Mouse (Mus musculus) right cerebral cortex, postnatal 4 days (tissue): ENCODE measurements around the gene Tmem156.
"Not testable (repeated sequence)": the region's sequence is repeated elsewhere in the genome, so short reads cannot be mapped to it uniquely, and the experiment has no call there.

Experiments used
- DNase-seq: peaks from one replicate; pipeline ENCODE4 v3.0.0-alpha.2; 2022

Tmem156 gene

GRCm38 (mm10) chr5:65091921-65092320, at the start of gene Tmem156:
Gene Tmem156 (minus strand): TSS chr5:65092132.
- DNase-seq: no peak

DNA sequence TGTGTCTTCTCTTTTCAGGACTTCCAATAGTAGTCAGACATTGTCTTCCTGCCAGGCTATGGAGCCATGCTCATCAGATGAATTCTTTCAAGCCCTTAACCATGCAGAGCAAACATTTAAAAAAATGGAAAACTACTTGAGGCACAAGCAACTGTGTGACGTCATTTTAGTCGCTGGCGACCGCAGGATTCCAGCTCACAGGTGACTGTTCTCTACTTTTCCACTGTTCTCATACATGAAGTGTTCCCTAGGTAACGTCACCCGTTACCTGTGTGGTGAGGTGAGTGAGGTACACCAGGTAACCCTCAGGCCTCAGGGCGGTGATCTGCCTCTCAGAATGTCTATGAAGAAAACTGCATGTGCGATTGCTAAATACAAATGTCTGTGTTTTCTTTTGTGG, 49.3 kb upstream of the Tmem156 start:
- DNase-seq: no peak

DNA sequence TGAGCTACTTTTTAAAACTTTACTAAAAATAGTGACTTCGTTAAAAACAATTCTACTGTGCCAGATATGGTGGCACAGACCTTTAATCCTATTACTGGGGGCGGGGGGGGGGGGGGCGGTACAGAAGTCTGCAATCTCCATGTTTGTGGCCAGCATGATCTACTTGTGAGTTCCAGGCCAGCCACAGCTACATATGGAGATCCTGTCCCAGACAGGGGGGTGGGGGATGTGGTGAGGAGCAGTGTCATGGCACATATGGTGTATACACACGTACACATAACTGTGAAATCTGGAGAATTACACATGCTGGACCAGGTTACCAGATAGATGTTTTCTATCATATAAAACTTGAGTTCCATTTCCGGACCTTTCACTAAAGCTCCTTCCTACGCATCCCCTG, 45.1 kb upstream of the Tmem156 start:
- no peak for DNase-seq

- no peak for DNase-seq
These were observed 44.2 kb upstream of the Tmem156 start for GRCm38 (mm10) chr5:65136159-65136558.

DNA sequence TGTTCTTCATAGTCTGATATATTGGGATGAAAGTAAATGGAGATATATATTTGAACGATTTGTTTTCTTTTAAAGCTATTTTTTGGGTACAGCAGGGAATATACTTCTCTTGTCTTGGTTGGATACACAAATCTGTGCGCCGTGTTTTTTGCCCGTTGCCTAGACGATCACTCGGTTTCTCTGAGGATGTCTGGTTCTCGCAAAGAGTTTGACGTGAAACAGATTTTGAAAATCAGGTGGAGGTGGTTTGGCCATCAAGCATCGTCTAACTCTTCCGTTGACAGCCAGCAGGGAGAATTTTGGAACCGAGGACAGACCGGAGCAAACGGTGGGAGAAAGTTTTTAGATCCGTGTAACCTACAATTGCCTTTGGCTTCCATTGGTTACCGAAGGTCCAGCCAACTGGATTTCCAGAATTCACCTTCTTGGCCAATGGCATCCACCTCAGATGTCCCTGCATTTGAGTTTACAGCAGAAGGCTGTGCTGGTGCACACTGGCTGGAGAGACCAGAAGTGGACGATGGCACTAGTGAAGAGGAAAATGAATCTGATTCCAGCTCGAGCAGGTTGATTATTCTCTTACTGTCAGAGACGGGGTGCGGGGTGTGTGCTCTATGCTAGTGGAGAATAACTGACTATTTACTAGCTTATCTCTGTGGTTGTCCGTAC, 39.4 kb upstream of the Tmem156 start:
- DNase-seq: peak; percentile 26

- DNase-seq: peak; percentile 38
These were observed 38.7 kb upstream of the Tmem156 start for GRCm38 (mm10) chr5:65130528-65131210.

GRCm38 (mm10) chr5:65128481-65128880, 36.5 kb upstream of the Tmem156 start:
- DNase-seq: no peak

- DNase-seq: no peak
These were observed 34.2 kb upstream of the Tmem156 start for GRCm38 (mm10) chr5:65126137-65126536.

GRCm38 (mm10) chr5:65122616-65123015, 30.7 kb upstream of the Tmem156 start:
- no peak for DNase-seq

DNA sequence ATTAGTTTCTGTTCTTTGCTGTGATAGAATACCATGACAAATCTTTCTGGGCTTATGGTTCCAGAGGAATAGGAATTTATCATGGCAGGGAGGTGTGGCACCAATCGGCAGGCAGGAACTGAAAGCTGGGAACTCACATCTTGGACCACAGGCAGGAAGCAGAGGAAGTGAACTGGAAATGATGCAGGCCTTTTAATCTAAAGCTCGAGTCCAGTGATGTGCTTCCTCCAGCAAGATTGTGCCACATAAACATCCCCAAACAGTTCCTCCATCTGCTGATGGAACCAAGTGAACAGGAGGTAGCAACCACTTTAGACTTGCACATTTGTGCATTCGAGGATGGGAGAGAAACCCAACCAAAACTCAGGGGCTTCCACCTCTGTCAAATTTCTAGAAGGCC, 28.0 kb upstream of the Tmem156 start:
- DNase-seq: no peak

- no peak for DNase-seq
These were observed 27.6 kb upstream of the Tmem156 start for GRCm38 (mm10) chr5:65119495-65119894.

DNA sequence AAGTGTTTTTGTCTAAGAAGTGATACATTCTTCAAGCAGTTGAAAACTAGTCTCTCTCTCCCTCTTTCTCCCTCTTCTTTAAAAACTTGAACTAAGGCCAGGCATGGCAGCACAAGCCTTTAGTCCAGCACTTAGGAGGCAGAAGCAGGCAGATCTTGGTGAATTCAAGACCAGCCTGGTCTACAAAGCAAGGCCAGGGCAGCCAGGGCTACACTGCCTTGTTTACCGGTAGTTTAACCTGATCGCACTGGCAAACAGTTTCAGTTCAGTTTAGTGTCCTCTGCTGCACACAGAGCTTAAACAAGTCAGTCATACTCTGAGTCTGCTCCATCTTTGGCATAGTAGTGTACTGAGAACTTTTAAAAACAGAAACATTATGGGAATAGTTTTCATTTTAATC, 24.9 kb upstream of the Tmem156 start:
- no peak for DNase-seq

DNA sequence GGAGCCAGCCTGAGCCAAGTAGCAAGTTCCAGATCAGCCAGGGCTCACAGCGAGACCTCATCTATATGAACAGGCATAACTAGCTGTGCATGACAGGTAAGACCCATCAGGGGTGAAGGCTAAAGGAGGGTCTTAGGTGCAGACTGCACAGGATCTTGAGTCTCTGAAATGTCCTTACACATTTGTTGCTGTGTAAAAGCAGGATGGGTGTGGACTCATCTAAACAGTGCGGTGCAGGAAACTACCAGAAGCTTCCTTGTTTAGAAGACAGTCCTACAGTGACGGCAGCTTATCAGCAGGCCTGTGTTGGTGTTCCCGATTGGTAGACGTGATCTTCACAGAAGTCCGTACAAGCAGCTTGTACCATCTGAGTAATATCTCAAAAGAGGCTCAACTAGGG, 21.4 kb upstream of the Tmem156 start:
- no peak for DNase-seq

DNA sequence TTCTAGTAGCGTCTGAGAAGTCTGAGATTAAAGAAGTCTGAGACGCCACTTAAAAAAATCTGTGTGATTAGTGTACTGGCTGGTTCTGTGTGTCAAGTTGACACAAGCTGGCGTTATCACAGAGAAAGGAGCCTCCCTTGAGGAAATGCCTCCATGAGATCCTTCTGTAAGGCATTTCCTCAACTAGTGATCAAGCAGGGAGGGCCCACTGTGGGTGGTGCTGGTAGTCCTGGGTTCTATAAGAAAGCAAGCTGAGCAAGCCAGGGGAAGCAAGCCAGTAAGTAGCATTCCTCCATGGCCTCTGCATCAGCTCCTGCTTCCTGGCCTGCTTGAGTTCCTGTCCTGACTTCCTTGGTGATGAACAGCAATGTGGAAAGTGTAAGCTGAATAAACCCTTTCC, 20.3 kb upstream of the Tmem156 start:
- not testable (repeated sequence) for DNase-seq

DNA sequence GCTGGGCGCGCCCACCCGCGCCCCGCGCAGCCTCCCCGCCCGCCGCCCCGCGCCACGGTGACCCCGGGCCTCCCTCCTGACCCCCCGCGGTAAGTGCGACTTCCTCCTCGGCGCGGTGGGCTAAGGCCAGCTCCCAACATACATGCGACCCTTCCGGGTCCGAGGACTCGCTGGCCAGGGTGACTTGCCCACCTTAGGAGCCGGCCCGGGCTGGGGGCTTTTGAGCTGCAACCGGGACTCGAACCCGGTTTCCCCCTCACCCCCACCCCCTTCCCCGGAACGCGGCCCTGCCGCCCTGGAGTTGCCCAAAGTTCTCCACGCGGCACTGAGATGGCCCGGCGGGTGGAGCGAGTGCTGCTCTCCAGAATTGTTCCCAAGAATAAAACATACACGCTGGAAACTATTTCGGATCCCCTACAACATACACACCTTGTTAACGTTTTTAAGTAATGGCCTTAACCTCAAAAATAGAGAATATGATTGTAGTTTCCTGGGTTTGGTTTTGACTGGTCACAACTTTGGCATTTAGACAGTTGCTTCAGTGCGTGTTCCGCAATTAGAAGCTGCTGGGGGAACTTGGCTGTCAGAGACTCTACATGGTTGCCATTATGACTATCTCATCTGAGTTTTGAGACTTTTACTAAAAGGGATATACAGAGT, 16.0 kb upstream of the Tmem156 start:
- peak; percentile 34 for DNase-seq

GRCm38 (mm10) chr5:65106876-65107772, 15.2 kb upstream of the Tmem156 start, which contains the start of gene Klhl5:
Gene Klhl5 (plus strand): TSS chr5:65107539.
- DNase-seq: peak; percentile 87

DNA sequence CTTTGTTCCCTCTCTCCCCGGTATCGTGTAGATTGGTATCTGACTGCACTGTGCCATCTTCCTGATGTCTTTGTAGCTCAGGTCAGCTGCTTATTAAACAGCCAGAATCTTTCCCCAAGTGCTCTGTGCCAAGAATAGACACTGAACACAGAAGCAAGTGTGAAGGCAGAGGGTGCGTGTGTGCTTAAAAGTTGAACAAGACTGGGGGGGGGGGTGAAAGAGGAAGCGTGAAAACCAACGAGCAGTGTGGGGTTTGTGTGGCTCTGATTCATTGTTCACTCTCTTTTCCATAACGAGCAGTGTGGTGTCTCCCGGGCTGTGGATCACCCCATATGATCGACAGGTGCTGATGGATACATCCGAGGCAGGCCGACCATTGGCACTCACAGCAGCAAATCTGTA, 10.7 kb upstream of the Tmem156 start:
- DNase-seq: no peak

- no peak for DNase-seq
These were observed 10.2 kb upstream of the Tmem156 start for GRCm38 (mm10) chr5:65102026-65102640.

DNA sequence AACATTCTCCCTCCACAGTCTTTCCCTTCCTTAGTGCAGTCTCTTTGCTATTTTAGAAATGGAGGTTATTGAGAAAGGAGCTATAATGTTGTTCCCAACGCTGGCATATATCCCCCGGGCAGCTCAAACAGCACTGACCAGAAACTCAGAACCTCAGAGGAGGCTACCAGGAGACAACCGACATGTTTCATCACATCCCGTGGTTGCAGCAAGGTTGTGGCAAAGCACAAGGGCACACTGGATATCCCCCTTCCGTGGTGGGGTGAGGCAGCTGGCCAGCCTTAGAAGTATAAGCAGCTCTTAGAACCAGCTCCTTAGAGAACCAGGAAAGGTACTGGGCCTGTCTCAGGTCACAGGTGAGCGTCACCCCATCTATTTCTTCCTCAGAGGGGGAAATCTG, 9.7 kb upstream of the Tmem156 start:
- DNase-seq: no peak

GRCm38 (mm10) chr5:65101209-65101608, 9.3 kb upstream of the Tmem156 start:
- no peak for DNase-seq

- DNase-seq: no peak
These were observed 8.1 kb upstream of the Tmem156 start for GRCm38 (mm10) chr5:65100002-65100401.

DNA sequence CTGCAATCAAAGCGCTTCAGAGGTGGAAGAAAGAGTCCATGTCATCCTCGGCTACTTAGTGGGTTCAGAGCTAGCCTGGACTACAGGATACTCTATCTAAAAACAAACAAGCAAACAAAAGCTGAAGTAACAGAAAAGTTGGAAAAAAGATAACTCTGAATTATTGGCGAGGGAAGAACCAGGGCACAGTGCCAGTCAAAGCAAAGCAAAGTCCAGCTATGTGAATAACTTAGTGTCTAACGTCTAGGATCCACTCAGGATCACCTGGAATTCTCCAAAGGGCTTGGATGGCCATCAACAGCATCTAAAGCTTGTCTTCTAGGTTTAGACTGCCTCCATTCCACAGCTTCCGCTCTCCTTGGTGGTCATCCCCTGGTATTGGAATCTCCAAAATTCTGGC, 5.5 kb upstream of the Tmem156 start:
- DNase-seq: no peak

- no peak for DNase-seq
These were observed 4.9 kb upstream of the Tmem156 start for GRCm38 (mm10) chr5:65096805-65097204.
